Mouse (Mus musculus) adrenal gland, adult 8-10 months (tissue): ENCODE results near the gene Cyyr1. TPM values are rescaled to one million over a fixed set of nuclear protein-coding genes. Genes with fewer than 3 reads are reported as not detected.

Source experiments
- DNase-seq: peaks from one replicate; pipeline ENCODE4 v3.0.0; 2022
- total RNA-seq, 4 experiments: library from RNA; stranded (reverse); gene quantifications; 2 replicates each; pipeline ENCODE4 v1.2.4; 2022

The Cyyr1 gene
- total RNA-seq, 4 experiments from 2014 or later: 14.5 to 29.3 (median 24.4) TPM

DNA sequence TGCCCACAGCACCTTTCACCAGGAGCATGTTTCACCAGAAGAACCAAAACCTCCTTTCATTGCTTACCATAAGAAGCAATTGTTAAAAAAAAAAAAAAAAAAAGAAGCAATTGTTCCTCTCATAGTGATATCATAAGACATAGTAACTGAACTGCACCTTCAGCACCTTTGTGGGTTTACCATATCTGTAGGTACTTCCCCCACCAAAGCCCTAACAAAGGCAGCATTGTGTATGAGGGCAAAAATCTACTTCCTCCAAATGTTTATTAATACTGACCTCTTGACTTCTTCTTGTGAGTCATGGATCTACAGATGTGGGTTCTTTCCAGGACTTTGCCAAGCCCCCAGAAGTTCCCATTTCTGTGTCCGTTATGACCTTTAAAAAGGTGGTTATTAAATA, 98.2 kb downstream of the Cyyr1 start:
- DNase-seq: no peak

DNA sequence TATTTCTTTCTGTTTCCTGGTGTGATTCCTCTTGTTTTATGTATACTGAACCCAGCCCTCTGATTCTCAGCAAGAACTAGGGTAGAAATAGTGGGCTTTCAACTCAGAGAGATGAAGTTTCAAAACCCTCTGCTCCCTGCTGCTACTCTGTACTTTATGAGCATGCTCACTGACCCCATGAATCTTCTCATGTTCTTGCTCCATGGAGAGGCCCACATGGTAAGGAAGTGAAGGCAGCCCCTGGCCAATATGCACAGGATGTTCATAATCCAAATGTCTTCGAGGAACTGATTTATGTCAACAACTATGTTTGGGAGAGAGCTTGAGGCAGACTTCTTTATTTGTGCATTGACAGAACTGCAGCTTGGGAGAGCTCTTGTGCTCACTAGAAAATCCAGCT, 106.9 kb downstream of the Cyyr1 start:
- DNase-seq: no peak

DNA sequence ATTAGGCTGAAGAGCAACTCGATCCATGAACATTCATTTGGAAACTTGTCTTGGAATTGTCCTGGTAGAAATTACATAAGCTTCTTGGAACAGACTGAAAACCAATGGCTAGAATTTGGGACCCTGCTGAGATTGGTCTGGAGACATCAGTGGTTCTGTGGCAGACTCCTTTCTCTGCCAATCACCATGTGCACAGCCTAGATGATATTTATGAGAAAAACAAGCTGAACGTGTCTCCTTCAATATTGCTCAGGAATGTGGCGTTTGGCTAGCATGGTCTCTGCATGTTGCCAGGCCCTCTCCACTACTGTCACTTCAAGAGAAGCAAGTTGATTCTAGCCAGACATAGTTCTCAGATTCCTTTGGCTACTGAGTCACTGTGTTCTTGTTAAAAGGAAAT, 107.4 kb downstream of the Cyyr1 start:
- no peak for DNase-seq

DNA sequence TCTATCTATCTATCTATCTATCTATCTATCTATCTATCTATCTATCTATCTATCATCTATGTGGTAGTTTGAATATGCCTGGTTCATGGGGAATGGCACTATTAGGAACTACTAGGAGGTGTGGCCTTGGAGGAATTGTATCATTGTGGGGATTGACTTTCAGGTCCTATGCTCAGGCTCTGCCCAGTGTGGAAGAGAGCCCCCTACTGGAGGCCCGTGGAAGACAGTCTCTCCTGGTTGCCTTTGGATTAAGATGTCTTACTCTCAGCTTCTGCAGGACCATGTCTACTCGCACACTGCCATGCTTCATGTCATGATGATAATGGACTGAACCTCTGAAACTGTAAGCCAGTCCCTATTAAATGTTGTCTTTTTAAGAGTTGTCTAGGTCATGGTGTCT, 117.8 kb downstream of the Cyyr1 start:
- DNase-seq: peak; percentile 21

DNA sequence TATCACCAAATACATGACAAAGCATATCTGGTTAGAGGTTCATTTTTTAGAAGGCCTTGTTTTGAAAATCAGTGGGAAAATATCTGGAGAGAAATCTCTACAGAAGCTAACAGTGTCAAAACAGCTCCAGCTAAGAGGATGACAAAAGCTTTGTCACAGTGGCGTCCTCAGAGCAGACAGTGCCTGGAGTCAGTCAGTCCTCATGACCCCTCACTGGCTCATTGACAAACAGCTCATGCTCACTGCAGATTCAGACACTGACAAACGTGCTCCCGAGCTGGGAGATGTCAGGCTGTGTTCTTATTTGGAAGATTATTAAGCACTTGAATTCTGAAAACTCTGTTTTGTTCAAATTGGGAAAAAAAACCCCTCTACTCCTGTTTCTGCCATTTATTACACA, 124.0 kb downstream of the Cyyr1 start:
- DNase-seq: no peak

DNA sequence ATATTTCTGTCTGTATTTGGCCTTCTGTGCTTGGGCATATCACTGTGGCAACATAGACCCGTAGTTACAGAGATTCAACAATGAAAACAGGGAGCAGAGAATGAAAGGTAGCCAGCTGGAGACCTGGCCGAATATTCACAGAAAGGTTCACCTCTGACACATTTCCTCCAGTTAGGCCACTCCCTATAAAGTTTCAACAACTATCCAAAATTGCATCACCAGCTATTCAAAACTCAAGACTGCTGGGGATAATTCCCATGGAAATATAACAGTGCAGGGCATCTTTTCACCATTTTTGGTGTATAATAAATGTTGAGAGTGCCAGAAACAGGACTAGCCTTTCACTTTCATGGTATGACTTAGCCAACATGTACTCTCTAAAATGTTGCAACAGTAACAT, 130.3 kb downstream of the Cyyr1 start:
- no peak for DNase-seq

DNA sequence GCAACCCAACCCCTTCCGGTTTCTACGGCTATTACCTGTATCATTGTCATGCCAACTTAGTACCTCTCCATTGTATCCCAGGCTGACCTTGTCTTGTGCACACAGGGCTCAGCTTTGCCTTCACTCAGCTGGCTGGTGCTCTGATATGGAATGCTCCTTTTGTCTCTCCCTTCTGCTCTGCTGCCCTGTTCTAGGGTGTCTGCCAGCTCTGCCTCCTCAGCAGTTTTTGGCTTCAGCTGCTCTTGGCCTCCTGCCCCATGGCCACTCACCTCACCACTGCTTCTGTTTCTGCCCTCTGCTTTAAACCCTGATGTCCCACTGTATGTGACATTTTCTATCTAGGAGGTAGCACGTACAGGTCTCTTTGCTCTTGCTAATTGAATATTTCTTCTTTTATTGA, 137.8 kb downstream of the Cyyr1 start:
- peak; percentile 51 for DNase-seq

DNA sequence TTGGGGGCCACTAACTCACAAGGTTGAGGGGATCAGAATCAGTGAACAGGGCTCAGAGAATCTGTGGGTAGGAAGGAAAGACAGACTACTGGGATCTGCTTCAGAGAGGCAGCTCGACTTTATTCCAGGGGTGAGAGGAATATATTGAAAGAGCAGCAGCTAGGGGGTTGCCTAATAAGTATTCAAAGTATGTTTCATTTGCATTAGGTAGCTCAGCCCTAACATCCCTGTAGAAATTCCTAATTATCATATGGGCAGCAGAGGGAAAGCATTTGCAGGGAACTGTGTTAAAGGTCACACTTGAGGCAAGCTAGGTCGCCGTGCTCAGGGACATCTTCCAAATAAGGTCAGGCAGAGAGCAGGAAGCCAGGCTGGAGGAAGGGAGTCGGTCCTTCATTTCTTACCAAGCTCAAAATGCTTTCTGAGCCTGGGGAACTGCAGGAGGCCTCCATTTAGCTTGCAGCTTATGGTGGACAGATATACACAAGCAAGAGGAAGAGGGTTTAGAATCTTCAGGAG, 159.7 kb downstream of the Cyyr1 start:
- peak; percentile 27 for DNase-seq

DNA sequence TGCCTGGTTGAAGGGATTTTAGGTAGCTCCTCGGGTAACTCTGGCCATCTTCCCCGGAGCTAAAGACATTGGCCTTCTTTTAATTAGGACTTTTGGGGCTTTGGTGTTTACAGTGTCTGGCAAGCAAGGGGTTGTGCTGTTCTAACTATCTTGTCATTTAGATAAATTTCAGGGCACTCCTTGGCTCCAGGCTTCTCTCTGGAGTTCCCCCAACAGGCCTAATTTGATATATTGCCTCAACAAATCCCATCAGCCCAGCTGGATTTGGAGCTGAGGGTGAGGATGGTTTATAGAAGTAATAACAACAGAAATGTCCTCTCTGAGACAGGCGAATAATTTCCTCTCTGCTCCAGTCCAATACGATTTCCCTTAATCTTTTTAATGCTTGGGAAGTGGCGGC, 166.4 kb downstream of the Cyyr1 start:
- no peak for DNase-seq

Other genes with a start within 250 kb of the Cyyr1 start
- 10 to 100 TPM; 14.5 to 41.9 (median 15.6) TPM for gene Adamts1, start 249.7 kb upstream of the Cyyr1 start, total RNA-seq